Mouse (Mus musculus): ENCODE data around the gene Mptx1. TPM values are rescaled to one million over a fixed set of nuclear protein-coding genes. Genes with fewer than 3 reads are reported as not detected.
"Not testable (repeated sequence)": the region's sequence is repeated elsewhere in the genome, so short reads cannot be mapped to it uniquely, and the experiment has no call there.

Mptx1 gene
- total and polyA plus RNA-seq, 3 experiments = not detected

DNA sequence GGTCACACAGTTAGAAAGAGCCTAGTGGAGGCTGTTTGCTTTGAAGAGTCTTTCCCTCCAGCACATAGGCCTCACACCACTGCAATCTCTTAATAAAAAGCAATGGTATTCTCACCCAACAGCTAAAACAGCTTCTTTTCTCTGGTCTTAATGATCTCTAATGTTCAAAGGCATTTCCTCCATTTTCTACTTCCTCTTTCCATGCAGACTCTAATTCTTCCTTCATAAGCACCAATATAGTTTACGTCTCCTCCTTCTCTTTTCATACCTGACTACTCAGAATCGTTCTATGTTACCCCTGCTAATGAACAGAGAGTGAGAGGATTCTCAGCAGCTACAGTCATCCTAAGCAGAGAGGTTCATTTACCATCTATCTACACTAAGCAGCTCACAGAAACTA lies 13.0 kb upstream of the Mptx1 start:
- DNase-seq (ENCODE audit: low read depth, low spot score) = no peak
- no peak for TF ChIP-seq MYB (IDR thresholded peaks at IDR 0.05; ENCODE audit: low read depth, low read length)
- no peak for TF ChIP-seq HCFC1 (IDR thresholded peaks at IDR 0.05; ENCODE audit: low read depth, low read length)
- no peak for TF ChIP-seq ZMIZ1 (IDR thresholded peaks at IDR 0.05; ENCODE audit: low read depth, low read length)
- no peak for TF ChIP-seq KAT2A (conservative IDR thresholded peaks at IDR 0.05; ENCODE audit: low read depth, low read length)
- no peak for TF ChIP-seq POLR2A (IDR thresholded peaks at IDR 0.05; ENCODE audit: control insufficient read depth in 1 of 2, insufficient read depth in 1 of 2, low read depth in 1 of 2, low read length in 2 of 2, poor library complexity in 1 of 2)
- TF ChIP-seq CTCF (IDR thresholded peaks at IDR 0.05 in 2 of 3, conservative IDR thresholded peaks at IDR 0.05 in 1 of 3; ENCODE audit: control insufficient read depth in 1 of 3, insufficient read depth in 1 of 3, low read depth in 2 of 3, low read length in 3 of 3, poor library complexity in 1 of 3, severe bottlenecking in 1 of 3) = no peak
- no peak for TF ChIP-seq RAD21 (IDR thresholded peaks at IDR 0.05; ENCODE audit: low read depth, low read length)
- no peak for TF ChIP-seq RCOR1 (IDR thresholded peaks at IDR 0.05; ENCODE audit: low read depth, low read length)
- no peak for TF ChIP-seq USF2 (IDR thresholded peaks at IDR 0.05; ENCODE audit: borderline replicate concordance in 1 of 2, insufficient read depth in 1 of 2, low read depth in 1 of 2, low read length in 2 of 2)
- no peak for TF ChIP-seq USF1 (IDR thresholded peaks at IDR 0.05; ENCODE audit: low read depth, low read length)
- TF ChIP-seq ZNF384 (IDR thresholded peaks at IDR 0.05; ENCODE audit: low read depth, low read length) = no peak
- no peak for TF ChIP-seq ELF1 (IDR thresholded peaks at IDR 0.05; ENCODE audit: low read depth, low read length)
- TF ChIP-seq SIN3A (IDR thresholded peaks at IDR 0.05; ENCODE audit: low read length) = no peak
- no peak for TF ChIP-seq UBTF (IDR thresholded peaks at IDR 0.05; ENCODE audit: borderline replicate concordance, insufficient read depth, low read depth, low read length)
- TF ChIP-seq NRF1 (IDR thresholded peaks at IDR 0.05; ENCODE audit: insufficient read depth, low read depth, low read length, poor library complexity, severe bottlenecking) = no peak
- TF ChIP-seq ZC3H11A (IDR thresholded peaks at IDR 0.05; ENCODE audit: low read depth, low read length) = no peak
- no peak for TF ChIP-seq GABPA (IDR thresholded peaks at IDR 0.05; ENCODE audit: low read depth, low read length)
- Histone ChIP-seq H3K9me3 (replicated peaks; ENCODE audit: insufficient read depth, low read length) (no peaks in the 10 kb centered on the region), H3K79me2 (ENCODE audit: control insufficient read depth, insufficient read depth, low read length, poor library complexity) (no peaks in the 10 kb centered on the region), H3K27ac (ENCODE audit: control insufficient read depth, low read depth, low read length) (no peak overlapping the region), H3K4me1 (ENCODE audit: control insufficient read depth in 1 of 2, insufficient read depth in 2 of 2, low read length in 2 of 2) (no peaks in the 10 kb centered on the region), H3K4me3 (ENCODE audit: control insufficient read depth in 1 of 2, insufficient read depth in 1 of 2, low read depth in 2 of 2, low read length in 2 of 2) (no peak overlapping the region), H3K9ac (ENCODE audit: control insufficient read depth, low read depth, low read length, poor library complexity, severe bottlenecking) (no peak overlapping the region), H3K27me3 (ENCODE audit: control insufficient read depth in 1 of 2, insufficient read depth in 2 of 2, low read length in 2 of 2) (no peaks in the 10 kb centered on the region), H3K36me3 (ENCODE audit: control insufficient read depth in 1 of 2, insufficient read depth in 2 of 2, low read length in 2 of 2) (no peaks in the 10 kb centered on the region)

DNA sequence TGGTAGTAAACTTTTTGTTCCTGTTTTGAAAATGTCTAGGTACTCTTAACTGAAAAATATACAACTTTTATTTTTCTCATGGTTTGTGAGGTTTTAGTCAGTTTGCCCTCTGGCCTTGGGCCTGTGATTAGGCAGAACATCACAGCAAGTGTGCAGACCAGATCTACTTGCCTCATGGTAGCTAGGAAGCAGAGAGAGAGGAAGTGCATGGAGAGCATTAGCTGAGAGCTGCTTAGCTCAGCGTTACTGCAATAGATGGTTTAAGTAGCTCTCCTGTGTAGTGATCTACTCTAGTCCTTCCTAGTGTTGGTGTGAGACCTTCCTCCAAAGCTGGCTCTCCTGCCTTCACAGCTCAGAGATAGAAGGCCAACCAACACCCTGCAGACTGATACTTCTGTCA lies 23.3 kb downstream of the Mptx1 start:
- H3K79me2 ChIP-seq (ENCODE audit: control insufficient read depth, insufficient read depth, low read length, poor library complexity); H3K4me3 ChIP-seq (ENCODE audit: control insufficient read depth in 1 of 2, insufficient read depth in 1 of 2, low read depth in 2 of 2, low read length in 2 of 2); H3K9me3 ChIP-seq (replicated peaks; ENCODE audit: insufficient read depth, low read length); H3K27me3 ChIP-seq (ENCODE audit: control insufficient read depth in 1 of 2, insufficient read depth in 2 of 2, low read length in 2 of 2); H3K9ac ChIP-seq (ENCODE audit: control insufficient read depth, low read depth, low read length, poor library complexity, severe bottlenecking); H3K36me3 ChIP-seq (ENCODE audit: control insufficient read depth in 1 of 2, insufficient read depth in 2 of 2, low read length in 2 of 2); H3K4me1 ChIP-seq (ENCODE audit: control insufficient read depth in 1 of 2, insufficient read depth in 2 of 2, low read length in 2 of 2): not testable (repeated sequence)
- peak; percentile 60 for DNase-seq (ENCODE audit: low read depth, low spot score)
- peak overlapping the region; percentile 73 for H3K27ac ChIP-seq (ENCODE audit: control insufficient read depth, low read depth, low read length)

Measured in MEL (cell line).